Mouse (Mus musculus): ENCODE measurements at regions not wholly inside any gene's neighbourhood (a gene's known extent, or its start where the extent isn't known, plus 50 kb on each side); places are given as distances from the start of the nearest gene placed in this dataset.

DNA sequence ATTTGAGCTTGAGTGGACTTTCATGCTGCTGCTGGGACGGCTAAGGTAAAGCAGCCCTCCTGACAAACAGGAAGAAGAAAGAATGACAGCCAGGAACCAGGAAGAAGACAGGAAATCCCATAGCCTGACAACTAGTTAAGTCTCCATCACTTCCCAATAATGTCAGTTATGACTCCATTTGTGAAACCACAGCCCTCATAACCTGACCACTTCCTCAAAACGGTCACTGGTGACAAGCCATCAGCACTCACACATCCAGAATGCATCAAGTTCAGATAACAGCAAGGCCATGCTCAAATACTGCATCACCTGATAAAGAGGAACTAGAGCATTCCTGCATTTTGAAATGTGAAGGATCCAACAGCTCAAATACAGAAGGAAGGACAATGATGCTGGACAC lies 288.3 kb downstream of the Zfp706 start:
- no peak for DNase-seq (ENCODE audit: low spot score in 2 of 2)

DNA sequence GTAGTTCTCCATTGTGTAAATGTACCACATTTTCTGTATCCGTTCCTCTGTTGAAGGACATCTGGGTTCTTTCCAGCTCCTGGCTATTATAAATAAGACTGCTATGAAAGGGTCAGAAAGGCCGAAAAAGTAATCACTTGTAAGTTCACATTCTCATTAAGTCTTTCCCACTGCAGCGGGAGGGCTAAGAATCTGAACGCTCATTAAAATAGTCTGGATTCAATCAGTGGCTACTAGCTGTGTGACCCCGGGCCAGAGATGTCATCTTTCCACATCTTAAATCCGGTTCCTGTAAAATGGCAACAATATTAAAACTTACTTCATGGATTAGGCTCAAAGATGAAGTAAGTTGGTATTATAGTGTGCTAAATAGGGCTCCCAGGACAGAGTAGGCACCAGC lies 289.7 kb downstream of the Zfp706 start:
- no peak for DNase-seq (ENCODE audit: low spot score in 2 of 2)

DNA sequence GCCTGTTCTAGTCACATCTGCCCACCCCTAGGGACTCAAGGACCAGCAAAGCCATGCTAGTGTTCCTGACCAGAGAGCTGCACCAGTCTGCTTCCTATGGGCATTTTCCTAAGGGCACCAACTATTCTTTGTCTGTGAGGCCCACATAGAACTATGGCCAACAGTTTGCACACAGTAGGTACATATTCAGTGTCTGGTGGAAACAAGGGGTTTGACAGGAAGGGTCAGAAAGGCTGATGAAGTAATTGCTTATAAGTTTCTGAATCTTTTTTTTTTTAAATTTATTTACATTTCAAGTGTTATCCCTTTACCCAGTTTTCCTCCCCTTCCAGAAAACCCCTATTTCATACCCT lies 290.9 kb downstream of the Zfp706 start:
- no peak for DNase-seq (ENCODE audit: low spot score in 2 of 2)

DNA sequence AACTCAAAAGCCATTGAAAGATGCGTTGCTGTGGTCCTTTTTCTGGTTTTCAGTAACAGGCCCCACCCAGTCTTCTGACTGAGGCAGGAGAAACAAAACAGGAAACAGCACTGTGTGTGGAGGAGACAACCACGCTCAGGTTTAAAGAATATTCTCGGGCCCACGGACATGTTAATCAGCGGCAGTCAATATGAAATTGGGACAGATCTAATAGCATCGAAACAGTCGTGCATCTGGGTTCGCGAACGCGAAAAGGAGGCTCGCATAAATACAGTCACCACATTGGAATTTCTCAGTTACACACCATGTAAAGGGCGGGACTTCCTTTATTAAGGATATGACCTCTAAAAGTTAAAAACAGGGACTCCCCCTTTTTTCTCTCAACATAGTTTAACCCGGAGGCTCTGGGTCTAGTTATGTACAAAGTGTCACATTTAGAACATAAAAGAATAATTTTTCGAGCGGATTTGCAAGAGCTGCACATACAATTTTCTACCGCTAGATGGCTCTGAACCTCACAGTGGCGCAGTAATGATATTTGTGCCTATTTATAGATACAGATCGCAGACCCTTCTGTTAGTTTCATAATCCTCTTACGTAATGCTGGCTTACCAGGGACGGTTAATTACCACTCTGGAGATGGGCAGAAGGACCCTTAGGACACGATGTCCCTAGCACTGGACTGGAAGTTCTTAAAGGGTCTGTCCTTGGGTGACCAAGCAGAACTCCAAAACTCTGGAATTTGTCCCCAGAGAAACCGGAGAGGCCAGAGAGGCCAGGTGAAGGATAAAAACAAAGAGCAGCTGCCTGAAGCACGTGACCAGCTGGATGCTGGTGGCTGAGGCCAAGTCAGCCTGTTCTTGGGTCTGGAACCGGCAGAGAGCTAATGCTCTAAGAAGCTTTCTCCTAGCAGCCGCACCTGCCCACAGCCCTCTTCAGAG lies 291.6 kb downstream of the Zfp706 start:
- DNase-seq (ENCODE audit: low spot score in 2 of 2) = peak; percentile 59 to 71

DNA sequence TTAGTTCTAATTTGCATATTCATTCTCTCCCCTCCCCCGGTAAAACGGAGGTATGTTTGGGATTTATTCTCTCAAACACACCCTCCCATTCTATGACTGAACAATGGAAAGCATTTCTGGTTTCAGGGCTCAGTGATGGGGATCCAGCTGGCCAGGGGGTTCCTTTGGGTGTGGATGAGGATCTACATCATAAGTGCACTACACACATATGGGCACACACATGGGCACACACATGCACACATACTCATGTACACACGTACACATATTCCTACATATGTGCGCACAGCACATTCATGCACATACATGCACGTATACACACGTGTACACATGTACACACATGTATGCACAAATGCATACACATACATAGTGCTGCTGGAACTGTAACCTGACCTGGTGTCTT lies 292.4 kb downstream of the Zfp706 start:
- DNase-seq (ENCODE audit: low spot score in 2 of 2) = no peak

DNA sequence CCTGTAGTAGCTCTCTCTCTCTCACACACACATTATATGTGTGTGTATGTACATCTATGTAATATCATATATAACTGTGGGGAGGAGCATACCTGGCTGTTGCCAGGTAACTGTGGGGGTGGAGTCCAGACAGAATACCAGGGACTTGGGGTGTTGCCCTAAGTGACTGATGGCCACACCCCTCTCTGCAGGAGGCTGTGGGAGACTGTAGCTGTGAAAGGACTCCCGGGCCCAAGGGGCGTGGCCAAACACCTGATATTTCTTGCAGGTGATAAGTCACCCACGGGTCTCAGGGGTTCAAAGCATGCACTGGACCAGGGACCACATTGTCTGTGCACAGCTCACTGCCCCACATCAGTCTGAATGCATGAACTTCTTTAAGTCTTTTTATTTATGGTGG lies 297.8 kb downstream of the Zfp706 start:
- no peak for DNase-seq (ENCODE audit: low spot score in 2 of 2)

DNA sequence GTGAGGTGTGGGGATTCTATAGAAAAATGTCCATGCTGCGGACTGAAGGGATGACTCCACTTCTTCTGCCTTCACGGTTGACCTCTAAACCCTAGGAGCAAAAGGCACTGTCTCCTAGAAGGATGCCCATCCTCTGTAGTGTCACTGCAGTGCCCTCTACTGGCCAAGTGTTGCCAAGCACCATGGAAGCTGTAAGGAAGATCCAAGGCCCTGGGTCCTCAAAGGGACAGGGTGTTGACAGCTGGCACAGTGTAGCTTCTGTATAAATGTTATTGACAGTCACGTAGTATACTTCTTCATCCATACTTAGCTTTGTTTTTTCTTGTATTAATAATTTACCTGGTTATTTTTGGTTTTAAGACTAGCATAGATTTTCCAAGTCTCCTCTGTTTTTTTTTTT lies 299.1 kb downstream of the Zfp706 start:
- peak; percentile 86 to 92 for DNase-seq (ENCODE audit: low spot score in 2 of 2)

DNA sequence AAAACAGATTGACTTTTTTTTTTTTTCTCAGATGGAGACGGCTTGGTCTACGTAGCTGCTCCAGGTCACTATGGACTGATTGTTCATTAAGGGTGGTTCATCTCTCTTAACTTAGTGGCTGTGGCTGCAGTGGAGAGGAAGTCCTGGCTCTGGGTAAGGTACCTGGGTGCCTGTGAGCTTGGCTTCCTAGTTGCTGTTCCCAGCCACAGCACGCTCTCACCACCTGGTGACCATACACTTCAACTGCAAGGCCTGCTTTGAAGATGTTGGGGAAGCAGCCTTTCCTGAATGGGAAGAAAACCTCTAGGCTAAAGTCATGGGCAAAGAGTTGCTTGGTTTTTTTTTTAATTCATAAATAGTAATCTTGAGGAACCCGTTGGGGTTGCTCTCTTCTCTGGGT lies 301.6 kb downstream of the Zfp706 start:
- DNase-seq (ENCODE audit: low spot score in 2 of 2) = peak; percentile 26 to 74

DNA sequence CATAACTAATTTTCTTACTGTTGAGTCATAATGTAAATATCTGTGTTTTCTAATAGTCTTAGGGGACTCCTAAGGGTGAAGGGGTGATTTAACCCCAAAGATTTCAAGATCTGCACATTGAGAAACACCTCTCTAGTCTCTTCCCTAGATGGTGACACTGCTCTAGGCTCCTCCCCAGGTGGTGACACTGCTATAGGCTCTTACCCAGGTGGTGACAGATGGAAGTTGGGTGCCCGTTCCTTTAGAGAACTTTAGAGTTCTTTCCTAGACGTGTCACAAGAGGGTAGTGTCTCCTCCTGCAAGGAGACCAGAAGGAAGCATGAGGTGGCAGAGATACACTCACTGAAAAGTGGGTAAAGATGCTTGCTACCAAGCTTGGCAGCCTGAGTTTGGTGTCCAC lies 302.2 kb downstream of the Zfp706 start:
- no peak for DNase-seq (ENCODE audit: low spot score in 2 of 2)

DNA sequence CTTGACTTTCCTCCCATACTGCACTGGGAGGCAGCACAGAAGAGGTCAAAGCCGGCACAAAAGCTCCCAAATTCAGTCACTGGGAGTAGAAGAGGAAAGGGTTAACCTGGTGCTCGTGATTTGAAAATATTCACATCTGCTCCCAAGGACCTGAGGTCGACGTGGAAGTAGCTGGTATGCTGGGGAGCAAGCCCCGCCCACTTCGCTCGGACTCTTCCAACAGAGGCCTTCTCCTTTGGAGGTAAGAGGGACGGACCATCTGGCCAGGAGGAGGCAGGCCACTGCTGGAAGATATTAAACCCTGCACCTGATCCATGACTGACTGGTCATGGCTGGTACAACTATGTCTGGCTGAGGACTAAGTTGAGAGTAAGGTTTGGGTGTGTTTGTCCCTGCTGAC lies 305.7 kb downstream of the Zfp706 start:
- no peak for DNase-seq (ENCODE audit: low spot score in 2 of 2)

DNA sequence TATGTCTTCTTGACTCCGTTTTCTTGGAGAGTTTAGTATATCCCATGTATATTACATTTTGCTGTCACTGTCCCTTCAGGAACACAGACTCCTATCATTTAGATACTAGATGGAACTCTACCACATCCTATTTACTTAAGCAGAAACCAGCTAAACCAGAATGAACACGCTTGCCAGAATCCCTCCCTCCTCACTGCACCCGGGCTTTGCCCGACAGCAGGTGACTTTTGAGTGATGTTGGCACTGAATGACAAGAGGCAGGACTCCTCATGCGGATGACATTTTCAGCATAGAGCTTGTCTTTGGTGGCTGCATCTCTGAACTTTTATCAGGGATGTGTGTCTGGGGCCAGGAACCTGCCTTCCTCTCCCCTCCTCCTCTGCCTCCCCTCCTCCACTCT lies 307.4 kb downstream of the Zfp706 start:
- DNase-seq (ENCODE audit: low spot score in 2 of 2) = no peak

DNA sequence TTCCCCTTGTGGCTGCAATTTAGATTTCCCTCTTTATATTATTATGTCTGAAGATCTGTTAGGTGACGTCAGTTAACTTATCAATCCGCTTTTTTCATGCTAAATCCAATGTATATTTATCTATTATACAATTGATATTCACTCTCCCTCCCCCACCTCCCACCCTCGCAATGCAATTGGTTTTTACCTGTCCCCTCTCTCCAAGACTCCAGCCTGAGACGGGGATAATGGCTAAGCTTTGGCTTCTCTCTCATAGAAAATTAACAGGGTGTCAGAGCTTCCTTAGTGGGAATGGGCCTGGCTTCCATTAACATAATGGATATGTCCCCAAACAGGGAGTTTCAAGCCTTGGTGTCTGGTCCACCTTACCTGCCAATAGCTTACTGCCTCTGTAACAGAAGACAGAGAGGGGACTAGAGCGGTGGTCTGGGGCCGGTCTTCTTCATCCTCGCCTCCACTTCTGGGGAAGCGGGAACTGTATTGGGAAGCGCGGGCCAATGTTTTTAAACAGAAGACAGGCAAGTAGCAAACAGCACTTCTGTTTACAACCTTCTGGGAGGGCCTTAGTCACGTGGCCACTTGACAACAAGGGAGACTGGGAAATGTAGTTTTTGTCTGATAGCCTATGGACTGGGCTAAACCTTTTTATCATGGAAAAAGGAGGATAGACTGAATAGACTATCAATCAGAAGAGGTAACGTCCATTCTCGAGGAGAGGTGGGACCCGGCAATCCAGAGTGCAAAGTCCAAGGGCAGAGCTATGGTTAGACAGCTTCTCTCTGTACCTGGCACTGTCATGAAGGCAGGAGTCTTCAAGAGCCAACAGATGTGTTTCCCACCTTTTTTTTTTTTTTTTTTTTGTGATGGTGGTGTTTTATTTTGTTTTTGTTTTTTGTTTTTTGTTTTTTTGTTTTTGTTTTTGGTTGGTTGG lies 312.1 kb downstream of the Zfp706 start:
- DNase-seq (ENCODE audit: low spot score in 2 of 2) = peak in 1 of 2 experiments; percentile 42

DNA sequence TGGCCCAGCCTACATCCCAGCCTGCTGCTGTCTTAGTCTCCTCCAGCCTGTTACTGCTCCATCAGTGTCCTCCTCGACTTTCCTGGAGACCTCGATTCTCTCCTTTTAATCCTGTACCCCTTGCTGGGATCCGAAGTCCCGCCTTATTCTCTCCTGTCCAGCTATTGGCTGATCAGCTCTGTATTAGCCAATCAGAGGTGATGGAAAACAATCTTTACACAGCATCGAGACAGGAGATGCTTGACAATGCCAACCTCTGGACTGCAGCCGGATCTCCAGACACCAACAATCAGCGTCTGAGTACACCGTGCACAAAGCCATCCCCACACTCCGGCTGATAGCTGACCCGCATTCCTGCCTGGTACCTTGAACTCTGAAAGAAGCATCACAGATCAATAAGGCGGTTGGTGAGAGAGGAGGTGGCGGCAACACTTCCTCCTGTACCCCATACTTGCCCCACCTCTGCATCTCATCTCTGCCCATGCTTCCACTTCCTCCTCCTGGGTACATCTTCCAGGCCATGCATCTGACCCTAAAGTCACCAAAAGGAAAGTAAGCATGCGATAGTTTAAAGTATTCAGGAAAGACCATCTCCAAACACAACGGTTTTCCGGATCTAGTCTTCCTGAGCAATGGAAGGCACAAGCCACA lies 316.4 kb downstream of the Zfp706 start:
- DNase-seq (ENCODE audit: low spot score in 2 of 2) = no peak

DNA sequence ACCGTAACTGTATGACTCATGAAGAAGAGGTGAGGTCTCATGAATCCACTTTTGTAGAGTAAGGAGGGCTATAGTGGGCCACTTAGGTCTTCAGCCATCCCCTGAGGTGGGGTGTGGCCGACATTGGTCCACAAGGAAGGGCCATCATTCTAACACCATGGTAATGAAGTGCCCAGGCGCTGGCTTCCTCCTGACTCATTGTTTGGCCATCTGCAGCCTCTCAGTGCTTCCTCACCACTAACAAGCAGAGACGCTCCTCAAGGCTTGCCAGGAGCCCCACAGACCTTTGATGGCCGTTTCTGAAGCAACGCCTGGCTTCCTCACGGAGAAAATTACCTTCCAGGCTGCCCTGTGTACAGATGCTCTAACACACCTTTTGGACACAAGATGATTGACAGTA lies 317.7 kb downstream of the Zfp706 start:
- DNase-seq (ENCODE audit: low spot score in 2 of 2) = no peak

DNA sequence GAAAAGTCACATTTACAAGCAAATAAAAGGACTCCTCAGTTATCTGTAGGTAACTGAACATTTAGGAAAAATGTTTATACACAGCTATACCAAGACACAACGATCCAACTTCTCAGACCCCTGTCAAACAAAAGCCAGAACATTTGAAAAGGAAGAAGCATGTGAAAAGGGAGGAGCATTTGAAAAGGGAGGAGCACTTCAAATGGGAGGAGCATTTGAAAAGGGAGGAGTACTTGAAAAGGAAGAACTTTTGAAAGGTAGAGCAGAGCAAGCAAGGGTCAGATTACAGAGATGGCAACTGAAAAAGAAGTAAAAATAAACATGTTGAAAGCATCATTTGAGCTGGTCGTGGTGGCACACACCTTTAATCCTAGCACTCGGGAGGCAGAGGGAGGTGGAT lies 318.3 kb downstream of the Zfp706 start:
- no peak for DNase-seq (ENCODE audit: low spot score in 2 of 2)

DNA sequence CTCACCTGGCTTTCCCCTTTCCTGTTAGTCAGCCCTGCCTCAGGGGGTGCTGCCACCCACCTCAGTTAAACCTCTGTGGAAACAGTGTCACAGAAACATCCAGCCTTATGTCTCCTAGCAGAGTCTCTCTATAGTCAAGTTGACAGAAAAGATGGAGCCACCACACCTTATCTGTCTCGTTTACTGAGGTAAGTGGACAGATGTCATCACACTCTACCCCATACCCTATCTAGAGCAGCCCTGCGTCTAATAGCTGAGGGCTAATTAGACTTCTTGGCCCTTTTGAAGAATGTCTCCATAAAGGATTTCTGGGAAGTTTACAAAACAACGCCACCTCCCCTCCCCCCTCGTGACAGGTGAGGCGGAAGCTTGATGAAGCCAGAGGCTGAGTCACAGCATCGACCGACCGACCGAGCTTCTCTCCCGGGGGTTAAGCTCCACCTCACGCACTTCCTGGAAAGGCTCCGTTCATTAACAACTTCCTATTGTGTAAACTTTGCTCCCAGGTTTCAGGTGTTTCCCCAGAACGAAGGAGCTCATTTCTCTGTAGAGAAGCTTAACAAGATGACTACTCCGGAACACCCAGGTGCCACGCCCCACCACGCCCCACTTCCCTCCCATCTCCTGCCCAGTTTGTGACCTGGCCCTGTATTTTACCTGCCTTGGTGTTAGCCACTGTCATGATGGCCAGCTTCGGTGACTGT lies 319.4 kb downstream of the Zfp706 start:
- peak; percentile 33 to 73 for DNase-seq (ENCODE audit: low spot score in 2 of 2)

DNA sequence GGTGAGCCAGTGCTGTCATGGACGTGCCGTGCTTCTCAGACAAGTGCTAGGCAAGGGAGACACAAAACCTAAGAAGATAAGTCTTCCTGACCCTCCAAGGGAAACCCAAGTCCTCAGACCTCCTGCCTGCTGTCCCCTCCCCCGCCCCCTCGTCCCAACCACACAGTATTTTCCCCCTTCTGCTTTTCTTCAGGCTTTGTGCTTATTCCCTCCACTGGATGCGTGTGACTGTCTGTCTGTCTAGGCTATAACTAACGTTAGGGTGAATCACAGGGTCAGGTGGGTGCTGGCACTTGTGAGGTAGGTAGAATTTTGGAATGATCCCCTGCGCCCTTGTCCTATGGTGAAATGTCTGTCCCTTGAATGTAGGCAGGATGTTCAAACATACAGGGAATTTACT lies 322.9 kb downstream of the Zfp706 start:
- no peak for DNase-seq (ENCODE audit: low spot score in 2 of 2)

DNA sequence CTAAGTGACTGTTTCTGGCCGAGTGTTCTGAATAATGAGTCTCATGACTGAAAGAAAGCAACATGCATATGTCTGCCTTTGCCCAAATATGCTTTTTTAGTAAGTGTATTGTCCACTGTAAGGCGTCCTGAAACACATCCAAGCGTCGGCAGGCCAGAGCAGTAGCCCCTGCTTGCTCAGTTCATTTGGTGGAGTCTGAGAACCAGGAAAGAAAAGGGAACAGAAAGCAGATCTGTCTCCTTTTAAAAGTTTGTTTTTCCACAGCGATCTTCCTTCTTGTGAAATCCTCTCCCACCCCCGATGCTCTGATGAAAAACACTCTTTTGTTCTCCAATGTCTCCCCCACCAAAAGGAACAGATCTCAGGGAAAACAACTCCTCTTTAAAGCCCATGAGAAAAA lies 324.7 kb downstream of the Zfp706 start:
- DNase-seq (ENCODE audit: low spot score in 2 of 2) = no peak

DNA sequence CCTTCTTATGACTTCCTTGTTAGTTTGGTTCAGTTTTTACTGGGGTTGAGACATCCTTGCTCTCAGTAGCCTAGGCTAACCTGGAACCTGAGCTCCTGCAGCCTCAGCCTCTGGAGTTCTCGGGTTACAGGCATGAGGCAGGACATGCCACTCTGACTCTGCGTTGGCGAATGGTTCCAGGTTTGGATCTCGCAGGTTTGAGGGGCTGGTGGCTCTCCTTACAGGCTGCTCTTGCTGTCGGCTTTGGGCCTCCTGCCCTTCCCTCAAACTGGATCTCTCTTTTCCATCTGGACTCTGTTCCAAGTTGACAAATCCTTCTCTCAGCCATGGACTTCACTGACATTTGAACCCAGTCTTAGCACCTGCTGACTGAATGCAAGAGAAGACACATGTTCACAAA lies 325.4 kb downstream of the Zfp706 start:
- no peak for DNase-seq (ENCODE audit: low spot score in 2 of 2)

DNA sequence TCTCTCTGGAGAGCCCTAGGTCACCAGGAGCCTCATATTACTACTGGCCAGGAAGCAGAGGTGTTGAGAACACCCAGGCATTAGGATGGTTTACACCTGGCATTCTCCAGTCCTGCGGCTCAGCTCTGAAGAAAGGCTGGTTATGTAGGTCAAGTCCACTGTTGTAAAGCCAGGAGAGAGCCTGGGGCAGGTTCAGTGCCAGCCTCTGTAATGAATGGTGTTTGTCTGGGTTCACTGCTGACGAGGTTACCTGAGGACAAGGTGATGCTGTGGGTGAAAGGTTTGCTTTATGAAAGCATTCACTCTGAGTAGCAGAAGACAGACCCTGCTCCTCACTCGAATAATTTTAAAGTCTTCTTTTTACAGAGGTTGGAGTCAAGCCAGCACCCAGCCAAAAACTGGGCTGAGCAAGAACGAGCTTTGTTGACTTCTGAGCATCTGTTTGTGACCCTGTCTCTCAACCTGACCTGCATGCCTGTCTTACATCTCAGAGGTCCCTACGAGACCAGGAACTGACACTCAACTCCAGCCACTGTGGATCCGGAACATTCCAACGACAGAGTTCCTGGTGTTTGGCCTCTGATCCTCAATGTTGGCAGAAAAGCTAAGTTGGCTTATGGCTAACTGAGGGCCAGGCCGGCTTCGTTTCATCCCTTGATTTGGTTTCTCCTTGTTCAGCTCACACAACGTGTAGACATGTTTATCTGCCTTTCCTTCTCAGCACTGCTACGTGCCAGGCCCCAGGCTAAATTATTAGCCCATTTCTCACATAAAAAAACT lies 327.0 kb downstream of the Zfp706 start:
- no peak for DNase-seq (ENCODE audit: low spot score in 2 of 2)

DNA sequence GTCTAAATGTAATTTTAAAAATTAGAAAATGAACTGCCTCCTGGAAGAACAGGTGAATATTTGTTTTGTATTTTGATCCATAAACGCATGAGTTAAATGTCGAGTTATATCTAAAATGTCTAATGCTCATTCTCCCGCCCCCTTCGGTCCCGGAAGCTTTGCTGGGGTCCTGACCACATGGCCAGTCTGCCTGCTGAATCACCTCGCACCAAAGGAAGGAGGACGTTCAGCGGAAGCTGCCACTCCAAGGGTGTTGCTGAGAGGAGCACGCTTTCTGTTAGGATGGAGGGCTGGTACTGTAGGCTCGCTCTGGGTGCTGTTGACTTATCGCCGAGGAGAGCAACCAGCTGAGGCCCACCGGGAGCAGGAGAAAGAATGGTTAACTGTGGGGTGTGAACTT lies 328.0 kb downstream of the Zfp706 start:
- DNase-seq (ENCODE audit: low spot score in 2 of 2) = no peak

All from spleen, postnatal 10 days (tissue).